Mouse (Mus musculus) G1E (cell line): ENCODE measurements around the gene Mtor.

Experiments used
- CTCF ChIP-seq: IDR thresholded peaks from 2 replicates; pipeline ENCODE4 v1.5.1; 2012; ENCODE audit warnings: low read depth, low read length, inconsistent platforms, mixed read lengths
- GATA1 ChIP-seq: IDR thresholded peaks from 2 replicates; pipeline ENCODE4 v1.6.1; 2012; ENCODE audit warnings: borderline replicate concordance, low read length, inconsistent platforms, mixed read lengths
- GATA2 ChIP-seq: IDR thresholded peaks from 2 replicates; pipeline ENCODE4 v1.6.1; 2012; ENCODE audit warnings: low read depth, low read length, inconsistent platforms, borderline replicate concordance
- POLR2AphosphoS5 ChIP-seq: IDR thresholded peaks from 2 replicates; pipeline ENCODE4 v1.6.1; 2012; ENCODE audit warnings: low read depth, low read length, inconsistent platforms; ENCODE audit not compliant: insufficient replicate concordance
- TAL1 ChIP-seq: conservative IDR thresholded peaks from 2 replicates; pipeline ENCODE4 v1.6.1; 2012; ENCODE audit warnings: low read depth, low read length, inconsistent platforms, mixed read lengths

- TF ChIP-seq CTCF (no peak), GATA1 (no peak), POLR2AphosphoS5 (no peak), TAL1 (no peak), GATA2 (no peak)
Measured at GRCm38 (mm10) chr4:148448179-148448852, at the start of gene Mtor.
